Mouse (Mus musculus): ENCODE data around the gene Olfr91.

GRCm38 (mm10) chr17:37085545-37085944 lies 12.5 kb downstream of the Olfr91 start:
- TF ChIP-seq CTCF (IDR thresholded peaks at IDR 0.05; ENCODE audit: insufficient read depth, low read length) (no peak), POLR2A (IDR thresholded peaks at IDR 0.05; ENCODE audit: borderline replicate concordance, extremely low read depth, low read depth, low read length) (no peak)

Data from lung, adult 2 months (tissue).